Mouse (Mus musculus): Measurements from ENCODE around the gene Slfn8. TPM values are rescaled to one million over a fixed set of nuclear protein-coding genes. Genes with fewer than 3 reads are reported as not detected.

The Slfn8 gene
- 1.0 and 1.4 TPM in 2 replicates for polyA plus RNA-seq (2014; fragmentation: Nextera tagmentation; extraction: Ambion mirVana)

DNA sequence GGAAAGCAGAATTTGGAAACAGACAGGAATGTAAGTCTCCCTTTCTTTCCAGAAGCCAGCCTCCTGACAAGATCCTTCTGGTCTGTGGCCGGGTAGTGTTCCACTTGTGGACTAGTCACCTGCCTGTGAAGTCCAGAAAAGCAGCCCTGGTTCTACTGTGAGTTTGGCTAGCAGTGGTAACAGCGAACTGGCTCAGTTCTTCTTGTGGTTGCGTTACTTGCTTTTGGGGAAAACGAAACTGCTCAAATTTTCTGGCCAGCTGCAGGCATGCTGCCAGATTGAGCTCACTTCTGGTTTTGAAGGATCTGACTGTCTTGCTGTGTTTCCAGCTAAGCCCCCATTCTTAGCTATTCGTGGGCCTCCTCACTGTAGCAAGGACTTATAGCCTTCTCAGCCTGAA lies at the start of gene Slfn8:
Gene Slfn8 (minus strand): TSS at position 190 of the 400 bp plus-strand sequence.
- Histone ChIP-seq H3K9ac (ENCODE audit: low read depth, low read length) (no peak within 1 kb of the TSS), H3K27me3 (replicated peaks; ENCODE audit: control insufficient read depth, insufficient read depth, low read length) (no peaks in the 10 kb centered on the region), H3K4me2 (ENCODE audit: low read depth, low read length) (no peak within 1 kb of the TSS; the same call in 1 of the 2 replicates), H3K4me3 (ENCODE audit: low read depth, low read length) (no peak within 1 kb of the TSS), H3K27ac (replicated peaks; ENCODE audit: low read depth, low read length) (no peak within 1 kb of the TSS), H3K9me3 (ENCODE audit: control insufficient read depth, low read length) (no peaks in the 10 kb centered on the region), H3K4me1 (ENCODE audit: control insufficient read depth, insufficient read depth, low read length) (no peaks in the 10 kb centered on the region), H3K36me3 (ENCODE audit: control insufficient read depth, insufficient read depth, low read length) (no peaks in the 10 kb centered on the region)
- ATAC-seq (ENCODE audit: low read depth) (no peak), DNase-seq (ENCODE audit: low spot score) (peak; percentile 50)
- 56% methylated on average over 5 of the region's 5 CpGs for WGBS

- 73% methylated on average over 4 of the region's 4 CpGs for WGBS
Measured at GRCm38 (mm10) chr11:83067982-83068694, 47.5 kb upstream of the Slfn8 start.

DNA sequence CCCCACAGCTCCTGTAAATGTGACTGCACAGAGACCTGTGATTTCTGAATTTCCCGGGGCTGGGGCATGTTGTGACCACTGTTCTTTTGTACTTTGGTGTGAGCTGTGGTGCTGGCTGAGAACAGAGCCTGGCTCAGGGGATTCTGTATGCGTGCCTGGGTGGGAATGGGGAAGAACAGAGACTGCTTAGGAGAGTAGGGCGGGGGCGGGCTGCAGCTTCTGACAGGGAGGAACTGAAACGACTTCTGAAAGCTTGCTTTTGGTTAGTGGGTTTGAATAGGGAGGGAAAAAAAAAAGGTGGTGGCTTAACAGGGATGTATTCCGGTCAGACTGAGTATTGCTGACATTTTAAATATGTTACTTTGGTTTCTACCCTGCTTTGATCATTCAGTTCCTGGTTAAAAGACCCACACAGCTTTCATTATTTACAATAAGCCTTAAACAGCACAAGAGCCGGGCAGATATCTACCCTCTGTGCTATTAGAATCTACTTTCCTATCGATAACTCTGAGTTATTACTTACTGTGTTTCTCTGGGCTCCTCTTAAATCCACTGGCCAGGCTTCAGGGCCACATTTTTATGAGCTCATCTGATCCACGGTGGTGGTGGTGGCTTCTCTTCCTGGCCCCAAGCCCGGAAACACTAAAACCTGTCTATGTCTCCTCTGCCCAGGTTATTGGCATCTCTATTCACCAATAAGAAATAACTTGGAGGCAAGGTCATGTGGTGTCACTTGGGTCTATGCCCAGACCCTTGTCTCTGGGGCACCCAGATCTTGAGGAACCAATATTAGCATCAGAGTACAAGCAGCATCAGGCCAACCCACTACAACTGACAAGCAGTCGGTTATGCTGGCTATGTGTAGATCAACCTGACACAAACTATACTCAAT lies 46.3 kb upstream of the Slfn8 start:
- DNase-seq (ENCODE audit: low spot score), result peak; percentile 8

More at GRCm38 (mm10) chr11:83067982-83068694, 47.5 kb upstream of the Slfn8 start:
- ATAC-seq (ENCODE audit: low read depth) (no peak), DNase-seq (ENCODE audit: low spot score) (no peak)
- Histone ChIP-seq H3K27me3 (replicated peaks; ENCODE audit: control insufficient read depth, insufficient read depth, low read length) (no peaks in the 10 kb centered on the region), H3K4me3 (ENCODE audit: low read depth, low read length) (no peak overlapping the region), H3K36me3 (ENCODE audit: control insufficient read depth, insufficient read depth, low read length) (no peaks in the 10 kb centered on the region), H3K4me1 (ENCODE audit: control insufficient read depth, insufficient read depth, low read length) (0 out of 2 replicates have a peak, but pooled peaks cover 2% of the 10 kb centered on the region), H3K4me2 (ENCODE audit: low read depth, low read length) (no peak overlapping the region), H3K9ac (ENCODE audit: low read depth, low read length) (no peak overlapping the region), H3K9me3 (ENCODE audit: control insufficient read depth, low read length) (no peaks in the 10 kb centered on the region), H3K27ac (replicated peaks; ENCODE audit: low read depth, low read length) (no peak overlapping the region)

DNA sequence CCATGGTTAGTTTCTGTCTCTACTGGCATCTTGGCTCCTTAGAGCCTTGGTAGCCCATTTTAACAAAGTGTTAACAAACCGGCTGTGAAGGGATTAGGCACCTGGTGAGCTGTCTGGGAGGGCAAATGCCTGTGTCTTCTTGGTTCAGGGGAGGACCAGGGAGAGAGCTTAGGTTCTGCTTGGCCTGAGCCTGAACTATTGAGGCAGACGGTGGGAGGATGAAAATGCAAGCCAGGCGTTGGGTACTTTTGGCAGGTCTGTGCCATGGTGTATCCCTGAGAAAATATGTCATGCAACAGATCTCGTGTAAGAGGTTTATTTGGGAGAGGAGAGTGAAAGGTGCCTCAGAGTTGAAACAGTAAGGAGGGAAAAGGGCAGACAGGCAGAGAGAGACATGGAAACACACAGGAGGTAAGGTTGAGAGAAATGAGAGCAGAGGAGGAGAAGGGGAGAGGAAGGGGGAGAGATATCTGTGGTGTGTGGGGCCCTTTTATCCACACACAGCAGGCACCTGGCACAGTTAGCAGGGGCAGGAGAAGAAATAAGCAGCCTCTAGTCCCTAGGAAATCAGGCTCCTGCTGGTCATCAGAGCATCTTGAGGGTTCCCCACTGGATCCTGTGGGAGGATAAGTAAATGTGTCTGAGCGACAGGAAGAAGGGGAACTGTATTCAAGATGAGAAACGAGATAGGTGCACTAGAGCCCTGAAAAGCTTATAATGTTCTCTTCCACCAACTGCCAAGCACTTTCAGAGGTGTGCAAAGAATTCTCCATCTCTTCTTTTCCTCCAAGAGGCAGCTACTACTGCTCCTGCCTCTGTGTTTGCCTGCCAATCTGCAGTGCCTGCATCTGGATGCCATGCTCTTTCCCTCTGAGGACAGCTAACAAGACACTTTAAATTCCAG lies 45.1 kb upstream of the Slfn8 start:
- WGBS, result 19% methylated on average over 6 of the region's 6 CpGs
- DNase-seq (ENCODE audit: low spot score), result no peak
- H3K4me3 ChIP-seq (ENCODE audit: low read depth, low read length), result no peak overlapping the region; the same call in 1 of the 2 replicates

More for the DNA sequence above, 46.3 kb upstream of the Slfn8 start:
- Histone ChIP-seq H3K9ac (ENCODE audit: low read depth, low read length) (peak overlapping the region; percentile 21; the same call in 1 of the 2 replicates), H3K27me3 (replicated peaks; ENCODE audit: control insufficient read depth, insufficient read depth, low read length) (no peaks in the 10 kb centered on the region), H3K4me1 (ENCODE audit: control insufficient read depth, insufficient read depth, low read length) (0 out of 2 replicates have a peak, but pooled peaks cover 2% of the 10 kb centered on the region), H3K4me2 (ENCODE audit: low read depth, low read length) (no peak overlapping the region), H3K9me3 (ENCODE audit: control insufficient read depth, low read length) (no peaks in the 10 kb centered on the region), H3K36me3 (ENCODE audit: control insufficient read depth, insufficient read depth, low read length) (no peaks in the 10 kb centered on the region), H3K27ac (replicated peaks; ENCODE audit: low read depth, low read length) (no peak overlapping the region), H3K4me3 (ENCODE audit: low read depth, low read length) (no peak overlapping the region)
- 48% methylated on average over 11 of the region's 11 CpGs for WGBS
- no peak for ATAC-seq (ENCODE audit: low read depth)

DNA sequence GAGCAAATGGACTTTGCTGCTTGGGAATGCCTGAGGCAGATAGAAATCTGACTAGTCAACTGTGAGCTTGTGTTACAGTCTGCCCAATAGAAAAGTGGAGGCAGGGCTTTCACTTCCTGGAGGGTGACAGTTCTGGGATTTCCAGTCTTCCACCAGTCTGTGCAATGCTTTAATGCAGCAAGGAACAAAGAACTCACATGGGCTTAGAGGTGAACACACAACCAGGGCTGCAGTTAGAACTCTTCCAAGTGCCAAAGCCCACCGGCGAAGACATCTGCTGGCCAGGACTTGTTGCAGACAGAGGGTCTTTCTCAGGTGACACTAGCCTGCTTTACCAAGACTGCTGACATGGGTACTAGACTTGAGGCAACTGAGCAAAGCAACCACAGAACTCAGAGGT lies 44.3 kb upstream of the Slfn8 start, which contains the start of gene Slfn2:
Gene Slfn2 (plus strand): TSS at position 167 of the 400 bp plus-strand sequence.
- DNase-seq (ENCODE audit: low spot score) (peak; percentile 47), ATAC-seq (ENCODE audit: low read depth) (no peak)
- Histone ChIP-seq H3K27me3 (replicated peaks; ENCODE audit: control insufficient read depth, insufficient read depth, low read length) (no peaks in the 10 kb centered on the region), H3K4me1 (ENCODE audit: control insufficient read depth, insufficient read depth, low read length) (0 out of 2 replicates have a peak, but pooled peaks cover 2% of the 10 kb centered on the region), H3K36me3 (ENCODE audit: control insufficient read depth, insufficient read depth, low read length) (no peaks in the 10 kb centered on the region), H3K27ac (replicated peaks; ENCODE audit: low read depth, low read length) (no peak within 1 kb of the TSS), H3K4me3 (ENCODE audit: low read depth, low read length) (no peak within 1 kb of the TSS; the same call in 1 of the 2 replicates), H3K9ac (ENCODE audit: low read depth, low read length) (no peak within 1 kb of the TSS), H3K4me2 (ENCODE audit: low read depth, low read length) (0 out of 2 replicates have a peak within 1 kb of the TSS, but pooled peaks have one; percentile 2), H3K9me3 (ENCODE audit: control insufficient read depth, low read length) (no peaks in the 10 kb centered on the region)
- WGBS, result 83% methylated on average over 2 of the region's 2 CpGs

More for the DNA sequence above, 45.1 kb upstream of the Slfn8 start:
- no peak for ATAC-seq (ENCODE audit: low read depth)
- Histone ChIP-seq H3K27me3 (replicated peaks; ENCODE audit: control insufficient read depth, insufficient read depth, low read length) (no peaks in the 10 kb centered on the region), H3K36me3 (ENCODE audit: control insufficient read depth, insufficient read depth, low read length) (no peaks in the 10 kb centered on the region), H3K4me1 (ENCODE audit: control insufficient read depth, insufficient read depth, low read length) (0 out of 2 replicates have a peak, but pooled peaks cover 2% of the 10 kb centered on the region), H3K9me3 (ENCODE audit: control insufficient read depth, low read length) (no peaks in the 10 kb centered on the region), H3K27ac (replicated peaks; ENCODE audit: low read depth, low read length) (no peak overlapping the region), H3K9ac (ENCODE audit: low read depth, low read length) (no peak overlapping the region), H3K4me2 (ENCODE audit: low read depth, low read length) (0 out of 2 replicates have a peak overlapping the region, but pooled peaks have one; percentile 2)

- H3K4me2 ChIP-seq (ENCODE audit: low read depth, low read length), result no peak overlapping the region
- no peak overlapping the region for H3K27ac ChIP-seq (replicated peaks; ENCODE audit: low read depth, low read length)
- ATAC-seq (ENCODE audit: low read depth), result no peak
- DNase-seq (ENCODE audit: low spot score), result no peak
- H3K36me3 ChIP-seq (ENCODE audit: control insufficient read depth, insufficient read depth, low read length), result no peaks in the 10 kb centered on the region
- H3K4me1 ChIP-seq (ENCODE audit: control insufficient read depth, insufficient read depth, low read length), result 0 out of 2 replicates have a peak, but pooled peaks cover 2% of the 10 kb centered on the region
- no peak overlapping the region for H3K4me3 ChIP-seq (ENCODE audit: low read depth, low read length)
- H3K9me3 ChIP-seq (ENCODE audit: control insufficient read depth, low read length), result no peaks in the 10 kb centered on the region
- no peak overlapping the region for H3K9ac ChIP-seq (ENCODE audit: low read depth, low read length)
- H3K27me3 ChIP-seq (replicated peaks; ENCODE audit: control insufficient read depth, insufficient read depth, low read length), result no peaks in the 10 kb centered on the region
- 52% methylated on average over 3 of the region's 3 CpGs for whole genome bisulfite sequencing
Measured at GRCm38 (mm10) chr11:83063941-83064349, 43.3 kb upstream of the Slfn8 start.

GRCm38 (mm10) chr11:83063126-83063525 lies 42.5 kb upstream of the Slfn8 start:
- 76% methylated on average over 4 of the region's 4 CpGs for WGBS
- no peak overlapping the region for H3K9ac ChIP-seq (ENCODE audit: low read depth, low read length)
- no peak for DNase-seq (ENCODE audit: low spot score)
- no peak overlapping the region for H3K27ac ChIP-seq (replicated peaks; ENCODE audit: low read depth, low read length)
- H3K36me3 ChIP-seq (ENCODE audit: control insufficient read depth, insufficient read depth, low read length), result no peaks in the 10 kb centered on the region
- H3K4me1 ChIP-seq (ENCODE audit: control insufficient read depth, insufficient read depth, low read length), result 0 out of 2 replicates have a peak, but pooled peaks cover 2% of the 10 kb centered on the region
- no peak overlapping the region for H3K4me2 ChIP-seq (ENCODE audit: low read depth, low read length)
- no peak overlapping the region for H3K4me3 ChIP-seq (ENCODE audit: low read depth, low read length)
- H3K27me3 ChIP-seq (replicated peaks; ENCODE audit: control insufficient read depth, insufficient read depth, low read length), result no peaks in the 10 kb centered on the region
- no peak for ATAC-seq (ENCODE audit: low read depth)
- no peaks in the 10 kb centered on the region for H3K9me3 ChIP-seq (ENCODE audit: control insufficient read depth, low read length)

Data from embryonic facial prominence, embryonic 14.5 days (tissue).